Mouse (Mus musculus): ENCODE data around the gene Olig1.
"Not testable (repeated sequence)": the region's sequence is repeated elsewhere in the genome, so short reads cannot be mapped to it uniquely, and the experiment has no call there.

The Olig1 gene

DNA sequence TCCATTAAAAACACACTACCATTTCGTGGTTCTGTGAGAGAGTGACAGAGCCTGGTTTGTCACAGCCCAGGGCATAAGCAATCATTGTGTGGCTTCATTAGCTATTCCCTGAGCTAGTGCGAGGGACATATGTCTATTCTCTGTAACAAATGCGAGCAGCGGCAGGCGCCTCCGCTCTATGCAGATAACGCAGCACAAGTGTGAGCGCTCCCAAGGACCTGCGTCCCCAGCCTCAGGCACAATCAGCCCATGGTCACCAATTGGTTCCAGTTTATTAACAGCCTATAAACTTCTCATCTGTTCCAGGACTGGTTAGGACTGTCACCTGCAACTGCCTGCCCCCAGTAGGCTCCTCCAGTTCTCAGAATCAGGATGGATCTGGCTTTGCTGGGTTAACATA, 23.3 kb upstream of the Olig1 start:
- no peak for DNase-seq (ENCODE audit: low read depth, low spot score)

DNA sequence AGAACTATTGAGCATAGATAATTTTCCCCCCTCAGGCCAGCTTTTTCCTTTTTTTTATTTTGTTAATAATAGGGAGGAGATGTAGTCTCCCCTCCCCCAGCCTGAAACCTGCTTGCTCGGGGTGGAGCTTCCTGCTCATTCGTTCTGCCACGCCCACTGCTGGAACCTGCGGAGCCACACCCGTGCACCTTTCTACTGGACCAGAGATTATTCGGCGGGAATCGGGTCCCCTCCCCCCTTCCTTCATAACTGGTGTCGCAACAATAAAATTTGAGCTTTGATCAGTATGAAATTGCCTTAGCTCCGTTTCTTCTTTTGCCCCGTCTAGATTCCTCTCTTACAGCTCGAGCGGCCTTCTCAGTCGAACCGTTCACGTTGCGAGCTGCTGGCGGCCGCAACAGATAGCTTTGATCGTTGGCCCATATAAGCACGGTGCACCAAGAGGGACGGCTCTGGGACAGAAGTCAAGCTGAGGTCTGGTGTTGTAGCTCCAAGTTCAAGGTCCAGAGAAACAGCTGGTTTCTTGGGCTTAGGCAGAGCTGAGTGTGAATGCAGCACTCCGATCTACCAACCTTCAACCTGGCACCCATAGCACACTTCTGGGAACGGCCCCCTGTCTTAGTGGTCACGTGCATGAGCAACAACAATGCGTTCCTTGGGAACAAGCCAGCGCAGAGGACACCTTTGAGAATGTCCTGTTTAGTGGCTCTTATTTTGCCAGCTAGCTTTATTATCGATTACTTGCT, 14.0 kb upstream of the Olig1 start:
- DNase-seq (ENCODE audit: low read depth, low spot score) = not testable (repeated sequence)

GRCm38 (mm10) chr16:91258956-91259355, 10.6 kb upstream of the Olig1 start:
- no peak for DNase-seq (ENCODE audit: low read depth, low spot score)

DNA sequence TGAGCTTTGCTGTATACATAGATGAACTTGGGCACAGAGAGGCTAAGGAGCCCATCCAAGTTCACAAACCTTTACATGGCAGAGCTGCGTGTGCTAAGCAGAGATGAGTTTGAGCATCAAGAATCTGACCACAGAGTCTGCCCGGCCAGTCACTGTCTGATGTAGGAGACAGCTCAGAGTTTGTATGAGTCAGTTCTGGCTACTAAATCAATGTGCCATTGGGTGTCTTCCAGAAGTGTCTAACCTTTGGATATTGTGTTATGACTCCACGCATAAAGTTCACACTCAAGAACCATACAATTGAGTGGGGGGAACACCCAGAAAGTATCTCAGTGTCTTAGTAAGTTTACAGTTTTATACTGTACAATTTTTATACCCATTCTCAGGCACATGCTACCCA, 8.7 kb upstream of the Olig1 start:
- no peak for DNase-seq (ENCODE audit: low read depth, low spot score)

- no peak for DNase-seq (ENCODE audit: low read depth, low spot score)
Measured at GRCm38 (mm10) chr16:91262467-91263220, 6.9 kb upstream of the Olig1 start.

- DNase-seq (ENCODE audit: low read depth, low spot score) = no peak
Measured at GRCm38 (mm10) chr16:91265972-91266371, 3.6 kb upstream of the Olig1 start.

DNA sequence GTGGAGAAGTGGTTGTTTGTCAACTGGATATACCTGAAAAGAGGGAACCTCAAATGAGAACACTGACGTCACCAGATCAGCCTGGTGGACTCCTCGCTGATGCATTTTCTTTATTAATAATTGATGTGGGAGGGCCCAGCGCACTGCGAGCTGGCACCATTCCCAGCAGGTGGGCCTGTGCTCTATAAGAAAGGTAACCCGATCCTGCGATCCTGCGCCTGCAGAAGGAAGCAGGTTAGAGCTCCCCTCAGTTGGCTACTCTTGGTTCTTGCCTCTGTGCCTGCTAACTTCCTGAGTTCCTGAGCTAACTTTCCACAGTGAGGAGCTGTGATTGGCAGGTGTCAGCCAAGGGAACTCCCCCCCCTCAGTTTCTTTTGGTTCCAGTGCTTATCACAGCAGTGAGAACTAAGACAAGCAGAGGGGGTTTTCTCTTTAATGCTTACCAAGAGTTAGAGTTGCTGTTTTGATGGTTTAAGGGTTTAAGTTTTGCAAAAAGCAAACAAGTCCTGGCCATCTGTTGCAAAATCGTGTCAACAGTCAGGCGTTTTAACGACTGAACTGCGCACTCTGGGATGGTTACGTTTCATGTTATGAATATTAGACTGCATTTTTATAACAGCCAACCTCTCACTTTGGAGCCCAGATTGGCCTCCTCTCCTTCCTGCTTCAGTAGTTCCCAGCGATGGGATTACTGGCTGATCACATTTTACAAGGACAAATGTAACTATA, 684 bp upstream of the Olig1 start:
- no peak for DNase-seq (ENCODE audit: low read depth, low spot score)

DNA sequence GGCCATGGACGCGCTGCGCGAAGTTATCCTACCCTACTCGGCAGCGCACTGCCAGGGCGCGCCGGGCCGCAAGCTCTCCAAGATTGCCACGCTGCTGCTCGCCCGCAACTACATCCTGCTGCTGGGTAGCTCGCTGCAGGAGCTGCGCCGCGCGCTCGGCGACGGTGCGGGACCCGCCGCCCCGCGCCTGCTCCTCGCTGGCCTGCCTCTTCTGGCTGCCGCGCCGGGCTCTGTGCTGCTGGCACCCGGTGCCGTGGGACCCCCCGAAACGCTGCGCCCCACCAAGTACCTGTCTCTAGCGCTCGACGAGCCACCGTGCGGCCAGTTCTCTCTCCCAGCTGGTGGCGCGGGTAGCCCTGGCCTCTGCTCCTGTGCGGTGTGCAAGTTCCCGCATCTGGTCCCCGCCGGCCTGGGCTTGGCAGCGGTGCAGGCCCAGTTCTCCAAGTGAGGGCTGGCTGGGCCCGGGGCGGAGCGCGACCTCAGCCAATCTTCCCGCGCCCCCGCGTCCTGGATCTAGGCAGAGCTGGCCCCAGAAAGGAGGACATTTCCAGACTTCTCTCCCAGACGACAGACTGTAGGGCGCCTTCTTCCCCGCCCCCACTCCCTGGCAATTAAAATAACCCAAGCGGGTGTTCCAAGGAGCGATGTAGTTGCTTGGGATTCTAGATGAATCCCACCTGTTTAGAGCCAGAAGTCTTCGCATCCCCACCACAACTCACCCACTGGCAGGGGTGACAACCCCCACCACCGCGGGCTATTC, 820 bp downstream of the Olig1 start:
- no peak for DNase-seq (ENCODE audit: low read depth, low spot score)

DNA sequence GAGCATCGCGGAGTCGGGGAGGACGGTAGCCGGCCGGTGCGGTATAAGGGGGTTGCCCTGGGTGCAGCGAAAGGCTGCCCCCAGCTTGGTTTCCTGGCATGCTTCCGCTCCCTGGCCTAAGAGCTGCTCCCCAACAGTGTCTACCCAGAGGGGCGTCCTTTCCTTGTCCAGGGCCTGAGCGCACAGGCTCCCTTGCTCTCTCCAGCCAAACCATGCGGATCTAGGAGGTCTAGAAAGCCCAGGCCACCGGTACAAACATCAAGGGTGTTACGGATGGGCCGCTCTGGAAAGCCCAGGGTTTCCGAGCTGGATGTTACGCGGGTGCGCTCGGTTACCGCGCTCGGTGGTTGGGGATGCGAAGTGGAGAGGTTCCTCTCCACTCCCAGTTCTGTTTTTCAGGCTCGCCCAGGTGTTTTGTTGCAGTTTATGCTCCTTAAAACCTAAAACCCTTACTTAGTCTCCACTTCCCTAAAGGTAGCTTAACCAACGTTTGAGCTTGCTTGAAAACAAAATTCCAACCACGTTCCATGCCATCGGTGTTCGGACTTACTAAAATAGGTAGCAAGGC, 1.5 kb downstream of the Olig1 start:
- DNase-seq (ENCODE audit: low read depth, low spot score) = no peak

DNA sequence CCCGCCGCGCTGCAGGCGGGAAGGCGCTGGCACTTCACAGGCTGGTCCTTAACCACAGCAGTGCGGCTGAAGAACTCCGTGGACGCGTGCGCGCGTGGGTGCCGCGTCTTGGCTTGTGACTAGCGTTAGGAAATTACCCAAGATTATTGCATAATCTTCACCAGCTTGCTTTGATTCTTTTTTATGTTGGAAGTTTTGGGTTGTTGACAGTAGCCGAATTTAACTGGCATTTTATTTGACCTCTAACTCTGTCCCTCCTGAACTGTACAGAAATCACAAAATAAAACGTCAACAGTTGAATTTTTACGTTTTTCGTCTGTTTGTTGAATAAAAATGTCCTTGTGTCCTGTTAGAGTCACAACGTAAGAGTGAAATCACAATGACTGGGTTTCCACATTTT, 2.1 kb downstream of the Olig1 start:
- DNase-seq (ENCODE audit: low read depth, low spot score) = no peak

GRCm38 (mm10) chr16:91280516-91280915, 10.9 kb downstream of the Olig1 start:
- DNase-seq (ENCODE audit: low read depth, low spot score) = no peak

GRCm38 (mm10) chr16:91292080-91292479, 22.5 kb downstream of the Olig1 start:
- no peak for DNase-seq (ENCODE audit: low read depth, low spot score)

GRCm38 (mm10) chr16:91292719-91293333, 23.3 kb downstream of the Olig1 start:
- no peak for DNase-seq (ENCODE audit: low read depth, low spot score)

GRCm38 (mm10) chr16:91297726-91298125, 28.2 kb downstream of the Olig1 start:
- no peak for DNase-seq (ENCODE audit: low read depth, low spot score)

DNA sequence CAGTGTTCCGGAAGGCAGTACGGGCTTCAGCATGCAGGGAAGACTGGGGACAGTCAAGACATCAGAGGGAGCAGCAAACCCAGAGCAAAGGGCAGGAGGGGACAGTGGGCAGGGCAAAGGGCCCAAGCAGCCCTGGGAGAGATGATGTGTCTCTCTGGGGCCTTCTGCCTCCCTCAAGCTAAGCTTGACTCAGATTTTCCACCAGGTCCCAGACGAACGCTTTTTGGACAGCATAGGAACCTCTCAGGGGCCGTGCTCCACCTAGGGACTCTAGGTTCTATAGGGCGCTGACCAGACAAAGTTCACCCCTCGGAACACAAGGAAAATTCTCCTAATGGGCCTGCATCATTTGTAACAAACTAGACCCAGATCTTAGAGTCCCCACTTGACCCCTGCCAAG, 29.8 kb downstream of the Olig1 start:
- no peak for DNase-seq (ENCODE audit: low read depth, low spot score)

- DNase-seq (ENCODE audit: low read depth, low spot score) = no peak
Measured at GRCm38 (mm10) chr16:91300641-91301441, 31.3 kb downstream of the Olig1 start.

- no peak for DNase-seq (ENCODE audit: low read depth, low spot score)
Measured at GRCm38 (mm10) chr16:91301454-91301853, 31.9 kb downstream of the Olig1 start.

- DNase-seq (ENCODE audit: low read depth, low spot score) = peak; percentile 80
Measured at GRCm38 (mm10) chr16:91303776-91304709, 34.5 kb downstream of the Olig1 start.

GRCm38 (mm10) chr16:91305512-91306111, 36.0 kb downstream of the Olig1 start:
- DNase-seq (ENCODE audit: low read depth, low spot score) = no peak

Data from A20 (cell line).